Mouse (Mus musculus) neural tube, embryonic 14.5 days (tissue): ENCODE data around the gene Akap9. TPM values are rescaled to one million over a fixed set of nuclear protein-coding genes. Genes with fewer than 3 reads are reported as not detected.
"Not testable (repeated sequence)": the region's sequence is repeated elsewhere in the genome, so short reads cannot be mapped to it uniquely, and the experiment has no call there.

ENCODE experiments used
- ATAC-seq: fragments of 200-750 bp; cut with Nextera tagmentation; 2 replicates; pipeline ENCODE4 v1.8.0; 2017; ENCODE audit warnings: low read depth, mild to moderate bottlenecking, moderate TSS enrichment, moderate library complexity
- H3K27ac ChIP-seq: fragments of 300-500 bp; sonication (generic); 2 replicates; pipeline ENCODE4 v1.5.1; 2014; ENCODE audit warnings: low read depth, mild to moderate bottlenecking, control low read depth, low read length, moderate library complexity, mixed read lengths
- H3K27me3 ChIP-seq: fragments of 300-500 bp; sonication (generic); 2 replicates; pipeline ENCODE4 v1.6.1; 2014; ENCODE audit warnings: low read length; ENCODE audit not compliant: control insufficient read depth, insufficient read depth
- H3K36me3 ChIP-seq: fragments of 300-500 bp; sonication (generic); 2 replicates; pipeline ENCODE4 v1.6.1; 2014; ENCODE audit warnings: low read length, mixed read lengths; ENCODE audit not compliant: control insufficient read depth, insufficient read depth
- H3K4me1 ChIP-seq: fragments of 300-500 bp; sonication (generic); 2 replicates; pipeline ENCODE4 v1.6.1; 2014; ENCODE audit warnings: low read length; ENCODE audit not compliant: control insufficient read depth, insufficient read depth
- H3K4me2 ChIP-seq: fragments of 300-500 bp; sonication (generic); 2 replicates; pipeline ENCODE4 v1.6.1; 2014; ENCODE audit warnings: mild to moderate bottlenecking, low read depth, low read length, control low read depth
- H3K4me3 ChIP-seq: fragments of 300-500 bp; sonication (generic); 2 replicates; pipeline ENCODE4 v1.5.1; 2014; ENCODE audit warnings: low read depth, low read length, control low read depth, mixed read lengths
- H3K9ac ChIP-seq: fragments of 300-500 bp; sonication (generic); replicated peaks from 2 replicates; pipeline ENCODE4 v1.6.1; 2014; ENCODE audit warnings: low read depth, mild to moderate bottlenecking, control low read depth, low read length, mixed read lengths
- H3K9me3 ChIP-seq: fragments of 300-500 bp; sonication (generic); 2 replicates; pipeline ENCODE4 v1.6.1; 2016; ENCODE audit warnings: low read length; ENCODE audit not compliant: control insufficient read depth
- WGBS: fragments of 180-500 bp; shearing (Covaris S2); extraction: QIAGEN DNeasy Blood & Tissue Kit; methylation state at CpG from one replicate; pipeline ENCODE4 v1.1.7; 2014; 5-methylcytosine and 5-hydroxymethylcytosine counted together
- polyA plus RNA-seq: library from polyadenylated mRNA; unstranded; fragments of >200 nt; fragmentation: Nextera tagmentation; extraction: Ambion mirVana; gene quantifications from 2 replicates; pipeline ENCODE4 v1.2.1, GENCODE M21; 2014

The Akap9 gene
- polyA plus RNA-seq, 1 experiment from 2014 or later: 342 TPM

DNA sequence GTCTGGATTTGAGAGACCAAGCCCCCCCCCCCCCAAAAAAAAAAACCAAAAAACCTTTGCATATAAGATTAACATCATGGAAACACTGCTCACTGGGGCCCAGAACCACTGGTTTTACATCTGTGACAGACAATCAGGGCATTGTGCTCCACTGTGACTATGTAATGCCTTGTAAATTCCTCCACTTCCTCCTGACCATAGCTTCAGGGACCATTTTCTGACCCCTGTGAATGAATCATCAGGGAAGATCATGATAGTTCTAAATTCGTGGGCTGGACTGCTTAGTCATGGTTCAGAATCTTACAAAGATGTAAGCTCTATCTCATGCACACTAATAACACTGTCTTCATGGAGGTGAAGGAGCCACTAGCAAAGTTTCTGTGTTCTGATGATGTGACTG, 61.8 kb downstream of the Akap9 start:
- Histone ChIP-seq H3K4me2 (no peak overlapping the region), H3K9me3 (no peaks in the 10 kb centered on the region), H3K4me1 (no peaks in the 10 kb centered on the region), H3K27me3 (no peaks in the 10 kb centered on the region), H3K27ac (no peak overlapping the region), H3K4me3 (no peak overlapping the region), H3K36me3 (peaks cover 25% of the 10 kb centered on the region), H3K9ac (no peak overlapping the region)
- 77% methylated on average over 1 of the region's 1 CpGs for WGBS
- no peak for ATAC-seq

DNA sequence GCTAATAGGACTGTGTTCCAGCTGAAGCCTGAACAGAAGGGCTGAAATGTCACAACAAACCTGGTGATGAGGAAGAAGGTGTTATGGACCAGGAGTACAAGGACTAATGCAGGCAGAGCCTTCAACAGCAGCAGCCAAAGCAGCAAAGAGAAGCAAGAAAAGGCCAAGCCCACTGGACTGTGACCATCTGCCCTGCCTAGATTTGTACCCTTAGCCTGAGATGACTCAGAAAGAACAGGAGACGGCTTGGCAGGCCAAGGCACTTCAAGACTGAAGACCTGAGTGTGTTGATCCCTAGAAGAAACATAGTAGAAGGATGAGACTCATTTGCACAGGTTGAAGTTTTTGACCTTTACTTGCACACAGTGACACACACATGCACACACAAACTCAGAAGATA, 62.6 kb downstream of the Akap9 start:
- ATAC-seq: no peak
- no peaks in the 10 kb centered on the region for H3K4me1 ChIP-seq
- no peak overlapping the region for H3K9ac ChIP-seq
- H3K27ac ChIP-seq: no peak overlapping the region
- no peaks in the 10 kb centered on the region for H3K9me3 ChIP-seq
- H3K4me2 ChIP-seq: no peak overlapping the region
- H3K36me3 ChIP-seq: peaks cover 25% of the 10 kb centered on the region
- no peaks in the 10 kb centered on the region for H3K27me3 ChIP-seq
- WGBS: 100% methylated on average over 1 of the region's 1 CpGs
- H3K4me3 ChIP-seq: no peak overlapping the region

DNA sequence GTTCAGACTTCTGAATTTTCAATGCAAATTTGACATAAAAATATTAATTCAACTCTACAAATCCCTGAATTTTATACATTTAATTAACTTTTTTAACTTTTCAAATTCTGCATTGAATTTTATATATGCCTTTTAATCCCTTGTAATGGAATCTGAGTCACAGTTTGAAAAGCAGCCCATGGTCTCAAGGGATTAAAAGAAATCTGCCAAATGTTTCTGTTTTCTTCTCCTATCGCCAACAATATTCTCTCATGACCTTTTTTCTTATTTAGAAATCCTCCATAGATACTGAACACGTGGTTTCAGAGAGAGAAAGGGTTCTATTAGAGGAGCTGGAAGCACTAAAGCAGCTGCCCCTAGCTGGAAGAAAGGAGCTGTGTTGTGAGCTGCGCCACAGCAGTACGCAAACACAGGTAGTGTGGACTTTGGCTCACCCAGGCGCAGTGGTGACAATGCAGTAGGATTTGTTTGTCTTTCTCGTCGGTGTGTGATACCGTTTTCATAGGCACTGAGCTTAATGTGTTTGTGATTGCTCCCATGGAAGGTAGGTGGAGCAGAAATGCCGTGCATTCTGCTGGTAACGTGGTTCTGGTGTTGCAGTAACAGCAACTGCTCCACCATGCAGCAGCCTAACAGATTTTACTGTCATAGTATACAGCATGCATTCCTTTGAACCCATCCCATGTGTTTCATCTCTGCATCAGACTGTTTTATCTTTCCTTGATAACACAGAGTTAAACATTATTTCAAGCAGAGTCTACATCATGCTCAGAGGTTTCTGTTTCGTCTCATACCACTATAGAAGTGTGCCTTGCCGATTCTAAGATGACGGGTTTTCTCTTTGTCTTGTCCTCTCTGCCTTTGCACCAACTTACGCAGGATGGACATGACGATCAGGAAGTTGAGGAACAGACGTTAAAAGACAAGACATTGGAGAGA, 76.9 kb downstream of the Akap9 start:
- Histone ChIP-seq H3K27me3 (no peaks in the 10 kb centered on the region), H3K4me1 (no peaks in the 10 kb centered on the region), H3K9ac (no peak overlapping the region), H3K4me3 (no peak overlapping the region), H3K36me3 (peaks cover 34% of the 10 kb centered on the region), H3K4me2 (no peak overlapping the region), H3K9me3 (no peaks in the 10 kb centered on the region), H3K27ac (no peak overlapping the region)
- WGBS: 91% methylated on average over 16 of the region's 16 CpGs
- no peak for ATAC-seq

DNA sequence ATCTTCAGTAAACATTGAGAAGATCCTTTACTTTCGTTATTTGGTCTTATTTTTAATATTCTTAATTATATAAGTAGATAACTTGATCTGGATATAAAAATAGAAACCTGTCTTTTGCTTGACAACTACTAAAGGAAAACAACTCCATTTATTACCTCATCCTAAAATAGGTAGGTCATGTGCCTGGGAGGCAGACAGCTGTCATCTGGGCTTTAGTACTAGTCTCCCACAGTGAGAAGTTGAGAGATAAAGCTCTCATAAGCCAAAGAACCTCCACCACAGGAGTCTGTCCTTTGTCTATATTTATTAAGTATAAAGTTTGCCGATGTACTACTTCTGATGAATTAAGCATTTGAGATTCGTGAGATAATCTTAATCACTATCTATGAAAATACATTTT, 78.8 kb downstream of the Akap9 start:
- no peak for ATAC-seq
- Histone ChIP-seq H3K36me3 (peaks cover 48% of the 10 kb centered on the region), H3K9me3 (no peaks in the 10 kb centered on the region), H3K4me1 (no peaks in the 10 kb centered on the region), H3K4me3 (no peak overlapping the region), H3K4me2 (no peak overlapping the region), H3K27ac (no peak overlapping the region), H3K27me3 (no peaks in the 10 kb centered on the region), H3K9ac (no peak overlapping the region)
- 96% methylated on average over 3 of the region's 3 CpGs for WGBS

DNA sequence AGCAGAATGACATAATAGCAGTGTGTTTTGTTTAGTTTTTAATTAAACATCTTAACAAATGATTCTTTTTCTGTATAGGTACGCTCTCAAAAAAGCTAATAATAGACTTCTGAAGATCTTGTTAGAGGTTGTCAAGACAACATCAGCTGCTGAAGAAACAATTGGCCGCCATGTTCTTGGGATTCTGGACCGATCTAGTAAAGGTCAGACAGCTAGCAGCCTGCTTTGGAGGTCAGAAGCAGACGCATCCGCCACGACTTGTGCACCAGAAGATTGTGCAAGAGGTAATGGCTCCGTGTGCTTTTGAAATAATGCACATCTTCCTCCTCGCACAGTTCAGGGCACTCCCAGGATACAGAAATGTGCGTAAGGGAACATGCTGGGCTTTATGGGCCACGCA, 80.4 kb downstream of the Akap9 start:
- Histone ChIP-seq H3K27ac (no peak overlapping the region), H3K4me3 (no peak overlapping the region), H3K9me3 (no peaks in the 10 kb centered on the region), H3K9ac (no peak overlapping the region), H3K4me2 (no peak overlapping the region), H3K27me3 (no peaks in the 10 kb centered on the region), H3K4me1 (no peaks in the 10 kb centered on the region), H3K36me3 (peaks cover 59% of the 10 kb centered on the region)
- ATAC-seq: no peak
- WGBS: 91% methylated on average over 10 of the region's 10 CpGs

DNA sequence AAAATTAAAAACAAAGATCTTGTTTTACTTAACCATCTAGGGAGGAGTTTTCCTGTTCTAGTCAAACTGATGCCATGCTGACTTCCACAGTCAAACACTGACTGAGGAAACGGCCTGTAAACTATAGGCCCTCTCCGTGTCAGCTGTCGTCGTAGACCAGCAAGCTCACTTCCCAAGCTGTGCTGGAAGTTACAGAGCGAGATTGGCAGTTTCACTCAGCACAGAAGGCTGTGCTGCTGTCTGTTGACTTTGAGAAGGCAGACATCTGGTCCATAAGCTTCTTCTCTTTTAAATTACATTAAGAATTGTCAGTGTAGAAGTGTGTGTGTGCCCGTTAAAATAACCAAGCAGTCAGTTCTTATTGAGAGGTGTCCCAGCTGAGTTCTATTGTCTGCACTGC, 81.7 kb downstream of the Akap9 start:
- no peak overlapping the region for H3K4me2 ChIP-seq
- 87% methylated on average over 6 of the region's 6 CpGs for WGBS
- H3K27me3 ChIP-seq: no peaks in the 10 kb centered on the region
- ATAC-seq: no peak
- no peaks in the 10 kb centered on the region for H3K9me3 ChIP-seq
- H3K4me1 ChIP-seq: no peaks in the 10 kb centered on the region
- no peak overlapping the region for H3K9ac ChIP-seq
- H3K27ac ChIP-seq: no peak overlapping the region
- peaks cover 66% of the 10 kb centered on the region for H3K36me3 ChIP-seq
- no peak overlapping the region for H3K4me3 ChIP-seq

DNA sequence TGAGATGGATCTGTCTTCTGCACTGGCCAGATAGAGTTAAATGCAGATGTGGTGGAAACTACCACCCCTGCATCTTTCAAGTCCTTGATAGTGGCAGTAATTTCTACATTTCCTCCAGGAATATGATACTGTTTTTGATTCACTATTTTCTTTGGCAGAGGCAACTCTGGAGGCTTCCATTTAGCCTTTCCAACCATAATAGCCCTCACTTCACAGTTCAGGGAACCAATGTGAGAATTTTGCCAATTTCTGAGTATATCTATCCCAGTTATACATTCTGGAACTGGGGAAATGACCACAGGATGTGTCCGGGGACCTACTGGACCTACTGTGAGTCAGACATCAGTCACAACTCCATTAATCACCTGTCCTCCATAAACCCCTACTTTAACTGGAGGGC, 89.8 kb downstream of the Akap9 start:
- H3K27ac ChIP-seq, H3K9ac ChIP-seq, H3K27me3 ChIP-seq, H3K4me2 ChIP-seq, ATAC-seq, H3K4me1 ChIP-seq, H3K4me3 ChIP-seq, H3K9me3 ChIP-seq: not testable (repeated sequence)
- H3K36me3 ChIP-seq: peaks cover 18% of the 10 kb centered on the region
- WGBS: 88% methylated on average over 1 of the region's 1 CpGs

DNA sequence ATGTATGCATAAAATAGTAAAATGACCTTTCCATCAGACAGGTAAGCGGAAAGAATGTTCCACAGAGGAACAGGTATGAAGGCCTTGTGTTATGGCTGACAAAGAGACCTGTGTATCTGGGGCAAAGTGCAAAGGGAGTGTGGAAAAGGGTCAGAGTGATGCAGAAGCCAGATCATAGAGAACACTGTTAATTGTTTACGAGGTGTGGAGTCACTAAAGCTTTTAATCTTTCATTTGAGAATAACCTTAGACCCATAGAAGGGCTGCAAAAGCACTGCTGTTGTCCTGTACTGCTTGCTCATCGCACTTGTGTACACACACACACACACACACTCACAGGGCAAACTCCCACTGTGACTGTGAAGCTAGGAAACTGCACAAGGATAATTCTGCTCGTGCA, 91.5 kb downstream of the Akap9 start:
- WGBS: 93% methylated on average over 4 of the region's 4 CpGs

DNA sequence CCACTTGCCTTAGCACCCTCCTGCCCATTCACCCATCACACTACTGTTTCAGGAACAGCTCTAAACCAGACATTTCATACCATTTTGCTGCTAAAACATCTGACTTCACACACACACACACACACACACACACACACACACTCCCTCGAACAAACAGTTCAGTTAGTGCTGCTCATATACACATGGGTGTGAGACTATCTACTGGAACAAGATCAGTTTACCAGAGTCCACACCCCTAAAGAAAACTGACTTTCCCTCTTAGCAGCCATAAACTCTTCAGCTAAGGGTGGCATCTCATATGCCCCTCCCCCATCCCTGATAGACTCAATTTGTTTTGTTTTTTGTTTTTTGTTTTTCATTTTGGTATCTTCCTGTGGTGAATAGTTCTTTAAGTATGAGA, 92.2 kb downstream of the Akap9 start:
- no peak overlapping the region for H3K27ac ChIP-seq
- 100% methylated on average over 1 of the region's 1 CpGs for WGBS
- no peaks in the 10 kb centered on the region for H3K4me1 ChIP-seq
- ATAC-seq: no peak
- H3K4me2 ChIP-seq: no peak overlapping the region
- H3K4me3 ChIP-seq: no peak overlapping the region
- H3K27me3 ChIP-seq: no peaks in the 10 kb centered on the region
- no peaks in the 10 kb centered on the region for H3K9me3 ChIP-seq
- peaks cover 9% of the 10 kb centered on the region for H3K36me3 ChIP-seq
- H3K9ac ChIP-seq: no peak overlapping the region

More for the DNA sequence above, 91.5 kb downstream of the Akap9 start:
- no peak for ATAC-seq
- Histone ChIP-seq H3K9me3 (no peaks in the 10 kb centered on the region), H3K27ac (no peak overlapping the region), H3K4me3 (no peak overlapping the region), H3K27me3 (no peaks in the 10 kb centered on the region), H3K4me2 (no peak overlapping the region), H3K9ac (no peak overlapping the region), H3K36me3 (peaks cover 9% of the 10 kb centered on the region), H3K4me1 (no peaks in the 10 kb centered on the region)
